Mouse (Mus musculus): Measurements from ENCODE around the gene Olfr155. TPM values are rescaled to one million over a fixed set of nuclear protein-coding genes. Genes with fewer than 3 reads are reported as not detected.

The Olfr155 gene
- polyA plus RNA-seq, 1 experiment: not detected

DNA sequence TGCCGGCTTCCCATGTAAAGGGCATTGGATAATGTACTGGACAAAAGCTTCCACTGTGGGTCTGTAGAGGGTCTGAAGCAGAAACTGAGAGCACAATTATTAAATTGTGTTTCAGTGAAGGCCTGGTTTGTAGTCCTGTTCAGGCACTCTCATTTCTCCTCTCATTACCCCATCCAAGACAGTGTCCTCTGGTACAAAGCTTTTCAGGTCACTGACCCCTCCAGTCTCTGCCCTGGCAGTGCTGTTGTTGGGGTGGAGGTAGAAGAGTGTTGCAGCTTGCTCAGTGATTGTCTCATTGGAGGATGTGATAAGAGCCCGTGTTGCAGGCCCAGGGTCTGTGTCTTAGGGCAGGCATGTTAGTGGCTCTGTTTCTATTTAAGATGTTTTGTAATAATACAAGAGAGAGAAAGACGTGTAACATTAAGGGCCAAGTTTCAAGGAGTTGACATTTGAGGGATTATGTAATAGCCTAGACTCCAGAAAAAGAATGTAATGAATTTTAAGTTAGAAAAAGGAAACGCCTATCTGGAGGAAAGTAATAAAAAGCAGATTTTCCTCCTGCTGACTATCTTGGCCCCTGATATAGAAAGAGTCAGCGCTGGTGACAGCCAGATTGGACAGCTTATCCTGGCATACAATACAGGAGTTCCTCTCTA is 26.9 kb downstream of the Olfr155 start:
- no peak overlapping the region for H3K27ac ChIP-seq (ENCODE audit: insufficient read depth, low read length)
- TF ChIP-seq EP300 (IDR thresholded peaks at IDR 0.05; ENCODE audit: insufficient read depth, low read depth, low read length) (no peak), CTCF (IDR thresholded peaks at IDR 0.05; ENCODE audit: low read depth, low read length) (no peak), POLR2A (IDR thresholded peaks at IDR 0.05; ENCODE audit: insufficient read depth, low read length) (no peak)
- H3K36me3 ChIP-seq (ENCODE audit: control insufficient read depth, insufficient read depth, low read length, poor library complexity, severe bottlenecking): no peaks in the 10 kb centered on the region
- no peak overlapping the region for H3K9ac ChIP-seq (ENCODE audit: low read depth, poor library complexity, severe bottlenecking)
- no peaks in the 10 kb centered on the region for H3K9me3 ChIP-seq (replicated peaks; ENCODE audit: control insufficient read depth, insufficient read depth, low read length, poor library complexity, severe bottlenecking)
- no peaks in the 10 kb centered on the region for H3K4me1 ChIP-seq (ENCODE audit: control insufficient read depth, insufficient read depth, low read length)
- no peak overlapping the region for H3K4me3 ChIP-seq (ENCODE audit: low read depth, low read length)
- no peaks in the 10 kb centered on the region for H3K27me3 ChIP-seq (ENCODE audit: control insufficient read depth, insufficient read depth, low read length, poor library complexity, severe bottlenecking)

DNA sequence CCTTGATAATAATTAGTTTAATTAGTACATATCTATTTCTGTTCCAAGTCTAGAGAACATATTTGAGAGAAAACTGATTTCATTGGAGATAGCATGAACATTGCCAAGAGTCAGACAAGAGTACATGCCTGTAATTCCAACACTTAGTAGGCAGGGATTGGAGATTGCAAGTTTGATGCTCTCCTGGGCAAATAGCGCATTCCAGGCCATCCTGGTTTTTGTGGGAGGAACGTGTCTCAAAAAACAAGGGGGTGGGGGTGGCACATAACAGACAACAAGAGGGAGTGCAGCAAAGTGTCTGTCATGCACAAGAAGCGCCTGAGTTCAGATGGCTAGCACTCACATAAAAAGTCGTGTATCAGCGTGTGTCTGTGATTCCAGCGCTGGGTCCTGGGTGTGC is 28.2 kb downstream of the Olfr155 start:
- TF ChIP-seq EP300 (IDR thresholded peaks at IDR 0.05; ENCODE audit: insufficient read depth, low read depth, low read length) (no peak), CTCF (IDR thresholded peaks at IDR 0.05; ENCODE audit: low read depth, low read length) (no peak), POLR2A (IDR thresholded peaks at IDR 0.05; ENCODE audit: insufficient read depth, low read length) (no peak)
- Histone ChIP-seq H3K9me3 (replicated peaks; ENCODE audit: control insufficient read depth, insufficient read depth, low read length, poor library complexity, severe bottlenecking) (no peaks in the 10 kb centered on the region), H3K27me3 (ENCODE audit: control insufficient read depth, insufficient read depth, low read length, poor library complexity, severe bottlenecking) (no peaks in the 10 kb centered on the region), H3K9ac (ENCODE audit: low read depth, poor library complexity, severe bottlenecking) (no peak overlapping the region), H3K36me3 (ENCODE audit: control insufficient read depth, insufficient read depth, low read length, poor library complexity, severe bottlenecking) (no peaks in the 10 kb centered on the region), H3K4me3 (ENCODE audit: low read depth, low read length) (no peak overlapping the region), H3K27ac (ENCODE audit: insufficient read depth, low read length) (no peak overlapping the region), H3K4me1 (ENCODE audit: control insufficient read depth, insufficient read depth, low read length) (no peaks in the 10 kb centered on the region)

DNA sequence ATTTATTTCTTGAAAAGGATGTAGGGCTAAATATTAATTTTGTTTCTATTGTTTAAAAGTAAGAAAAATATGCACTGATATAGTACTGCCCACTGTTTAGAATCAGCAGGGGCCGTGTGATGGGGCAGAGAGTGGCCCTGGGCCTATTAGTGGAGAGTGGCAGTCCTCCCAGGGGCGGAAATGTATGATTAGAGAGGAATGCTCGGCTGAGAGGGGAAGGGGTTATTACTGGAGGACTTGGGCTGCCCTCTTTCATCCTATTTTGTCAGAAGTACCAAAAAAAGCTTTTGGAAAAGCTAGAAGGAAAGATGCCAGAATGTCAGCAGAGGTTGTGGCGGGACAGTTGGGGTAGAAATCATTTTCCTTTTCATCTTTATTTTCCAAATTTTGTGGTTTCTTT is 32.8 kb downstream of the Olfr155 start:
- Histone ChIP-seq H3K4me3 (ENCODE audit: low read depth, low read length) (no peak overlapping the region), H3K36me3 (ENCODE audit: control insufficient read depth, insufficient read depth, low read length, poor library complexity, severe bottlenecking) (no peaks in the 10 kb centered on the region), H3K4me1 (ENCODE audit: control insufficient read depth, insufficient read depth, low read length) (no peaks in the 10 kb centered on the region), H3K27me3 (ENCODE audit: control insufficient read depth, insufficient read depth, low read length, poor library complexity, severe bottlenecking) (no peaks in the 10 kb centered on the region), H3K9me3 (replicated peaks; ENCODE audit: control insufficient read depth, insufficient read depth, low read length, poor library complexity, severe bottlenecking) (no peaks in the 10 kb centered on the region), H3K9ac (ENCODE audit: low read depth, poor library complexity, severe bottlenecking) (no peak overlapping the region), H3K27ac (ENCODE audit: insufficient read depth, low read length) (no peak overlapping the region)
- TF ChIP-seq POLR2A (IDR thresholded peaks at IDR 0.05; ENCODE audit: insufficient read depth, low read length) (no peak), CTCF (IDR thresholded peaks at IDR 0.05; ENCODE audit: low read depth, low read length) (no peak), EP300 (IDR thresholded peaks at IDR 0.05; ENCODE audit: insufficient read depth, low read depth, low read length) (no peak)

DNA sequence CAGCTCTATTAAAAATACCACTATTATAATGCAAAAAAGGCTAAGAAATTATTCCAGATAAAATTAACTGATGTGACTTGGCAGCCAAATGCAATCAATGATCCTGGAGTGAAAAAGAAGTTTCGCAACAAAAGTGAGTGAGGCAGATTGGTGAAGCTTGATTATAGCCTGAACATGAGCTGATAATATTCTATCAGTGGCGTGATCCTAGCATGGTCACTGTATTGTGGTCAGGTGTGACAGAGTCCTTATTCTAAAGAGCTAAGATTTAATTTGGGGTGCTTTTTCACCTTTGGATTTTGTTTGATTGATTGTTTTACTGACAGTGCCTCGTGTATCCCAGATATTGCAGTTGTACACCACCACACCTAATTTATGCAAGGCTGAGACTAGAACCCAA is 39.9 kb downstream of the Olfr155 start:
- Histone ChIP-seq H3K4me3 (ENCODE audit: low read depth, low read length) (no peak overlapping the region), H3K4me1 (ENCODE audit: control insufficient read depth, insufficient read depth, low read length) (no peaks in the 10 kb centered on the region), H3K9ac (ENCODE audit: low read depth, poor library complexity, severe bottlenecking) (no peak overlapping the region), H3K9me3 (replicated peaks; ENCODE audit: control insufficient read depth, insufficient read depth, low read length, poor library complexity, severe bottlenecking) (no peaks in the 10 kb centered on the region), H3K27ac (ENCODE audit: insufficient read depth, low read length) (no peak overlapping the region), H3K27me3 (ENCODE audit: control insufficient read depth, insufficient read depth, low read length, poor library complexity, severe bottlenecking) (no peaks in the 10 kb centered on the region), H3K36me3 (ENCODE audit: control insufficient read depth, insufficient read depth, low read length, poor library complexity, severe bottlenecking) (no peaks in the 10 kb centered on the region)
- TF ChIP-seq CTCF (IDR thresholded peaks at IDR 0.05; ENCODE audit: low read depth, low read length) (no peak), POLR2A (IDR thresholded peaks at IDR 0.05; ENCODE audit: insufficient read depth, low read length) (no peak), EP300 (IDR thresholded peaks at IDR 0.05; ENCODE audit: insufficient read depth, low read depth, low read length) (no peak)

DNA sequence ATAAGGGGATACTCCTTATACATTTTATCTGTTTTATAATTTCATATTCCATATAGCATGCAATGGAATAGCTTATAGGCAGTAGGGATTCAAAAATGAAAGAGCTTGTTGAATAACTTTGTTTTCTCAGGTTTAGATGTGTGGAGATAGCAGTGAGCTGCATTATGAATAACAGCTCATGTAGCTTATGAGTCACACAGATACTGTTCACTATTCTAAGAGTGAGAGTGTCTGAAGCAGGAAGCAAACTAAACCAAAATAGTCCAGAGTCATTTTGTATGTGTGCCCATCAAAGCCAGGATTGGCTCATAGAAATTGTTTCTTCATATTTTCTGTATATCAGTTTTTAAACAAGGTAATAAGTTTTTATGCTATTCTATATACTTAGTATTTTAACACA is 45.8 kb downstream of the Olfr155 start:
- Histone ChIP-seq H3K27me3 (ENCODE audit: control insufficient read depth, insufficient read depth, low read length, poor library complexity, severe bottlenecking) (no peaks in the 10 kb centered on the region), H3K9me3 (replicated peaks; ENCODE audit: control insufficient read depth, insufficient read depth, low read length, poor library complexity, severe bottlenecking) (no peaks in the 10 kb centered on the region), H3K9ac (ENCODE audit: low read depth, poor library complexity, severe bottlenecking) (no peak overlapping the region), H3K27ac (ENCODE audit: insufficient read depth, low read length) (no peak overlapping the region), H3K4me3 (ENCODE audit: low read depth, low read length) (no peak overlapping the region), H3K4me1 (ENCODE audit: control insufficient read depth, insufficient read depth, low read length) (no peaks in the 10 kb centered on the region), H3K36me3 (ENCODE audit: control insufficient read depth, insufficient read depth, low read length, poor library complexity, severe bottlenecking) (no peaks in the 10 kb centered on the region)
- TF ChIP-seq EP300 (IDR thresholded peaks at IDR 0.05; ENCODE audit: insufficient read depth, low read depth, low read length): no peak
- no peak for TF ChIP-seq POLR2A (IDR thresholded peaks at IDR 0.05; ENCODE audit: insufficient read depth, low read length)
- TF ChIP-seq CTCF (IDR thresholded peaks at IDR 0.05; ENCODE audit: low read depth, low read length): no peak

DNA sequence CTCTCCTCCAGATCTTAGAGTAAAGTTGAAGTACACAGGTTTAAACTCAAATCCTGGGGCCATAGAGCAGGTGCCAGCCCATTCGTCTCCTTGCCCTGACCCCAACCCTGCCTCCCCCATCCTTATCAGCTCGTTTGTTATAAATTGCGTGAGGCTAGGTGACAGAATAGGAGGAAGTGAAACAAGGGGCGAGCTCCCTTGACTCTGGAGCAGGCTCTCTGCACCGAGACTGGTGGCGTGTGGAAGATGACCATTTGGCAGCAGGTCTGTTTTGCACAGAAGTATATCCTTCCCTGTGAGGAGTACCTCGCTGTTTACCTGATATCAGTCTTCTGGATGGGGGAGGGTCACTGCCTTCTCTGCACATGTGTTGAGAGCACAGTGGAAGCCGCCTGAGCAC is 47.8 kb downstream of the Olfr155 start:
- H3K27me3 ChIP-seq (ENCODE audit: control insufficient read depth, insufficient read depth, low read length, poor library complexity, severe bottlenecking): no peaks in the 10 kb centered on the region
- no peaks in the 10 kb centered on the region for H3K4me1 ChIP-seq (ENCODE audit: control insufficient read depth, insufficient read depth, low read length)
- no peak overlapping the region for H3K9ac ChIP-seq (ENCODE audit: low read depth, poor library complexity, severe bottlenecking)
- TF ChIP-seq POLR2A (IDR thresholded peaks at IDR 0.05; ENCODE audit: insufficient read depth, low read length): no peak
- no peak overlapping the region for H3K4me3 ChIP-seq (ENCODE audit: low read depth, low read length)
- no peak overlapping the region for H3K27ac ChIP-seq (ENCODE audit: insufficient read depth, low read length)
- H3K9me3 ChIP-seq (replicated peaks; ENCODE audit: control insufficient read depth, insufficient read depth, low read length, poor library complexity, severe bottlenecking): no peaks in the 10 kb centered on the region
- no peaks in the 10 kb centered on the region for H3K36me3 ChIP-seq (ENCODE audit: control insufficient read depth, insufficient read depth, low read length, poor library complexity, severe bottlenecking)
